Mouse (Mus musculus) liver, embryonic 14.5 days (tissue): ENCODE results near the gene Zdhhc17.

Experiments
- CTCF ChIP-seq: IDR thresholded peaks from 2 replicates; pipeline ENCODE4 v1.5.1; 2016; ENCODE audit warnings: antibody characterized with exemption, low read depth, control low read depth
- EP300 ChIP-seq: IDR thresholded peaks from 2 replicates; pipeline ENCODE4 v1.6.1; 2016; ENCODE audit warnings: antibody characterized with exemption, low read depth

- TF ChIP-seq CTCF (no peak), EP300 (no peak)
Measured at GRCm38 (mm10) chr10:110971044-110971443, 38.9 kb downstream of the Zdhhc17 start.
